In genomic region chr13:112822413-112822812, GRCm38 (mm10) we compare ENCODE assay signal across 19 mouse cellular contexts.
"Had no signal": no experiment of that assay in that cellular context is flagged by ENCODE, and none has a peak within 500 bp of the region (broad histone marks: within the 10 kb centered on the region; RNA-seq: fewer than 3 reads in every experiment).

No protein-coding gene starts in this region.

- DNase-seq: kidney, adult 2 months; kidney, postnatal 36 days; layer of hippocampus, postnatal 36 days; liver, embryonic 13.5 days; lung, postnatal 14 days; retina, postnatal 1 day; right cerebral cortex, postnatal 25 days; spleen, adult 18-20 months; thymus, adult 18-20 months; thymus, postnatal 36 days had no signal

- H3K4me1 ChIP-seq: megakaryocyte, embryonic 14.5 days; midbrain, embryonic 13.5 days; neural tube, embryonic 13.5 days; stomach, embryonic 15.5 days had no signal

- H3K27ac ChIP-seq: left cerebral cortex, adult 2 months; liver, embryonic 13.5 days; midbrain, embryonic 10.5 days; midbrain, embryonic 13.5 days; neural tube, embryonic 13.5 days; stomach, embryonic 15.5 days had no signal

- H3K4me3 ChIP-seq: left cerebral cortex, adult 2 months; liver, embryonic 13.5 days; megakaryocyte, embryonic 14.5 days; midbrain, embryonic 10.5 days; midbrain, embryonic 13.5 days; myocyte; neural tube, embryonic 13.5 days; stomach, embryonic 15.5 days had no signal

- H3K27me3 ChIP-seq: liver, embryonic 13.5 days; midbrain, embryonic 13.5 days; neural tube, embryonic 13.5 days; stomach, embryonic 15.5 days had no signal

- H3K4me2 ChIP-seq: liver, embryonic 13.5 days; midbrain, embryonic 13.5 days; neural tube, embryonic 13.5 days; stomach, embryonic 15.5 days had no signal

- H3K9ac ChIP-seq: liver, embryonic 13.5 days; midbrain, embryonic 13.5 days; neural tube, embryonic 13.5 days; stomach, embryonic 15.5 days had no signal

- ATAC-seq: intestine, postnatal 0 days; midbrain, embryonic 13.5 days; midbrain, embryonic 16.5 days had no signal

- H3K36me3 ChIP-seq: liver, embryonic 13.5 days; midbrain, embryonic 10.5 days; midbrain, embryonic 13.5 days; neural tube, embryonic 13.5 days; stomach, embryonic 15.5 days had no signal

- H3K9me3 ChIP-seq: liver, embryonic 13.5 days; megakaryocyte, embryonic 14.5 days; midbrain, embryonic 10.5 days; midbrain, embryonic 13.5 days; neural tube, embryonic 13.5 days; stomach, embryonic 15.5 days had no signal
